Mouse (Mus musculus): Measurements from ENCODE around the gene Ccdc65.
"Not testable (repeated sequence)": the region's sequence is repeated elsewhere in the genome, so short reads cannot be mapped to it uniquely, and the experiment has no call there.

The Ccdc65 gene

DNA sequence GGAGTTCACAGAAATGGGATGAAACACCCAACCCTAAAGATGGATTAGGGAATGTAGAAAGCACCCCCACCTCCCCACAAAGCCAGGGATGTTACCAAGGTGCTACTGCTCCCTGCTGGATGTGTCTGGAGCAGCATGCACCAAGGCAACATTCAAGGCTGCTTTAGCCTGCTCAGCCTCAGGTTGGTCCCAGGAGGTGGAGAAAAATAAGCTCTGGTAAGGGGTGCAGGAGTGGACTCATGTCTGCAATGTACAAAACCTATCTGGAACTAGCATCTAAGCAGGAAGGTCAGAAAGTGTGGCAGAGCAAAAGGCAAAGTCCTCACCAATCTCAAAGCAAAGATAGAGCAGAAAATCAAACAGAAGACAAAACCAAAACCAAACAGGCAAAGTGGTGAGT, 29.9 kb downstream of the Ccdc65 start:
- DNase-seq (ENCODE audit: low spot score): peak; percentile 14

- no peak for DNase-seq (ENCODE audit: low spot score)
These were observed 30.8 kb downstream of the Ccdc65 start for GRCm38 (mm10) chr15:98738796-98739195.

- DNase-seq (ENCODE audit: low spot score): no peak
These were observed 32.2 kb downstream of the Ccdc65 start for GRCm38 (mm10) chr15:98740219-98740618.

DNA sequence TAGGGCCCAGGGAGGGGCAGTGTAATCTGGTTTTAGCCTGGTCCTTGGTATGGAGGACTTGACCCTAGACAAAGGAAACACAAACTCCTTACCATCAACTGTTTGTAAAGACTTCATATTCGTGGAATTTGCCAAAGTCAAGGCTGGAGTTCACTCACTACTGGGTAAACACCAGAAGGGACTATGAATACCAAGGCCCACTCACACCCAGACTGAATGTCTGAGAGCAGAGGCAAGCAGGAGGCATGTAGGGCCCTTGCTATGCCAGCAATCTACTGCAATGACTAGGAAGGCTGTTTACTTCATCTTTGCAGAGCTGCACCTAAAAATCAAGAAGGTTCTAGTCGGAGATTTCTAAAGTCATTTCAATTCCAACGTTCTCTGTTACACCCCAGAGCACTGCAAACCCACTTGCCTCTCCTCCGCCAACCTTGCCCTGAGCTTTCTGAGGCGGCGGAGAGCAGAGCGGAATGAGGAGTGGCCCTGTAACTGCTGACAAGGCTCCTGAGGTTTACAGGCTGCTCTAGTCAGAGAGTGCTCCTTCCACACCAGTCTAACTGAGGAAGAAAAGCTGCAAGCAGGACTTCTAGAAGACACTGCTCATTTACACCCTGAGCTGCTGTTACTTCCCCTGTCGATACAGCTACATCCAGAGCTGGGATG, 34.9 kb downstream of the Ccdc65 start:
- DNase-seq (ENCODE audit: low spot score): no peak

DNA sequence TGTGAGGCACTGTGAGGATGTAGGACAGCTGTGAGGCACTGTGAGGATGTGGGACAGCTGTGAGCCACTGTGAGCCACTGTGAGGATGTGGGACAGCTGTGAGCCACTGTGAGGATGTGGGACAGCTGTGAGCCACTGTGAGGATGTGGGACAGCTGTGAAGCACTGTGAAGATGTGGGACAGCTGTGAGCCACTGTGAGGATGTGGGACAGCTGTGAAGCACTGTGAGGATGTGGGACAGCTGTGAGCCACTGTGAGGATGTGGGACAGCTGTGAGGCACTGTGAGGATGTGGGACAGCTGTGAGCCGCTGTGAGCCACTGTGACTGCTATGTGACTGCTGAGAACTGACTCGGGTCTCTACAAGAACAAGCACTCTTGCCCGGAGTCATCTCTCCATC, 35.9 kb downstream of the Ccdc65 start:
- DNase-seq (ENCODE audit: low spot score): not testable (repeated sequence)

DNA sequence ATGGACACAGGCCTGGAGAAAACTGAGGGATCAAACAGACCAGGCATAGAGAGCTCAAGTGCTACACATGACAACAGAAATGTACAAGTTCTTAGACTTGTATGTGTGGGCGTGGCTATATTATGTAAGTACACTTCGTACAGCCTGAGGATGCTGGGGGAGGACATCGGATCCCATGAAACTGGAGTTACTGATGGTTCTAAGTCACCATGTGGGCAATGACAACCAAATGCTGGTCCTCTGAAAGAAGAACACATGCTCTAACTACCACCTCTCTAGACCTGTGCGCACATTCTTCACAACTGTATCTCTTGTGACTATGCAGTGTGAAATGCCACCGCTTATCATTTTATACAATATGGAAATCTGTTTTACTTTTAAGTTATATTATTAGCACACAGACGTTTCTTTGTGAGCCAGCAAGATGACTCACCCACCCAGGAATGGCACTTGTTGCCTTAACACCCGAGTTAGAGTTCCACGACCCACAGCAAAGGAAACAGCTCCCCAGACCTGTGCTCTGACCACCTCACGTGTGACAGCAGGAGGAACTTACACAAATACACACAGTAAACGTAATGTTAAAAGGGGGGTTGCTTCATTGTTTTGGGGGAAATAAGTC, 38.4 kb downstream of the Ccdc65 start:
- DNase-seq (ENCODE audit: low spot score): no peak

DNA sequence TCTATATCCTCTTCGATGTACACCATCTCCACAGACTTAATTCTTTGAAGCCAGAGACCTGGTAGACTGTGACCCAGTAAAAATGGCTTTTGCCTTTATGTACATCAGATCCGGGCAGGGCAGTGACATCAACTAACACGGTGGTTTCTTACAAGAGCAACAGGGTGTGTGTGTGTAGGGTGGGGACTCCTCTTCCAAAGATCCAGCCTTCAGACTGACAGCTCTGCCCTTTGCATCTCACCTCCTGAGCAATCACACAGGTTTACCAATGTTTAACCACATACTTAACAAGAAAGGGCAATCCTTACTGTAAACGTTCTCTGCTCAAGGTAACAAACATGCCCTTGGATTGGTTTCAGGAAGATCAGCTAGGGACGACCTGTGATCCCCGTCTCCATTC, 39.3 kb downstream of the Ccdc65 start:
- DNase-seq (ENCODE audit: low spot score): no peak

DNA sequence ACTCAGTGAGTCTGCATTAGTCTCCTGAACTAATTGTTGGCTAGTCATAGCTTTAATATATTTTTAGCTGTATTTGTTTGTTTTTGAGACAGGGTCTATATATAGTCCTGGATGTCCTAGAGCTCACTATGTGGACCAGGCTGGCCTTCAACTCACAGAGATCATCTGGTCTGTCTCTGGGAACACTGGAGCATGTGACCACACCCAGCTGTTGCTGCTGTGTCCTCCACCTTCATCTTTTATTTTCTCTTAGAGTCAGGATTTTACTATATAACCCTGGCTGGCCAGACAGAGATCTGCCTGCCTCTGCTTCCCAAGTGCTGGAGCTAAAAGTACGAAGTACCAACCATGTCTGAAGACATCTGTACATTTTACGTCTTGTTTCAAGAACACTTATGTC, 41.1 kb downstream of the Ccdc65 start:
- no peak for DNase-seq (ENCODE audit: low spot score)

DNA sequence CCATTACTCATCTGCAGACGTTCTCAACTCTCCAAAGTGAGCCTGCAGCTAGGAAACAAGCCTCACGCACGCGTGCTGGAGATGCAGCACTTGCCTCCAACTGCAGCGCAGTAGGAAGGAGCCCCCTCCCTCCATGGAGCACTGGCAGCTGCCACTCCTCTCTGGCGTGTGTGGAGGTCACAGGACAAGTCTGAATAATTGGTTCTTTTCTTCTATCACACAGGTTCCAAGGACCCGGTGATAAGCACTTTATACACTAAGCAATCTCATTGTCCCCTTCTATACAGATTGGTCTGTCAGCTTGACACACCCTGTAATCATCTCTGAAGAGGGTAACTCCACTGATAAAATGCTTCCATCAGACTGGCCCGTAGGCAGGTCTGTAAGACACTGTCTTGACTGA, 45.0 kb downstream of the Ccdc65 start:
- no peak for DNase-seq (ENCODE audit: low spot score)

GRCm38 (mm10) chr15:98754125-98754524, 46.1 kb downstream of the Ccdc65 start:
- DNase-seq (ENCODE audit: low spot score): no peak

DNA sequence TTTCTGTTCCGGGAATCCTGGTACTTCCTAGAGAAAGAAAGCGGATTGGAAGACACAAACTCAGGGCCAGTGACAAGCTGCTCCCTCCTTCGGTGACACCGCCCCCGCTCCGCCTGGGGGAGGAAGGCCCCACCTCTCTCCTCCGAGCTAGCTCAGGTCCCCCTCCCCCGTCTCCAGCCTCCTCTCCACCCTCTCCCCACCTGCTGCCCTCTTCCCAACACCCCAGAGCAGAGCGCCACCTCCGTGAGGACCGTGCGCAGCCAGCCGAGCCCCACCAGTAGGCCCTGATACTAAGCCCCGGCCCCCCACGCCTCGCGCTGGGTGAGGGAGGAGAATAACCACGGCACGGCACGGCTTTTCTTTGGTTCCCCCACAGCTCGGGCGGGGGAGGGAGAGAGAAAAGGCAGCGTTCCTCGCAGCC, 54.2 kb downstream of the Ccdc65 start:
- peak; percentile 84 for DNase-seq (ENCODE audit: low spot score)

- peak; percentile 91 for DNase-seq (ENCODE audit: low spot score)
These were observed 54.9 kb downstream of the Ccdc65 start, which contains the start of gene Arf3 for GRCm38 (mm10) chr15:98762670-98763529. Gene Arf3, minus strand, starts transcription at chr15:98763214.

DNA sequence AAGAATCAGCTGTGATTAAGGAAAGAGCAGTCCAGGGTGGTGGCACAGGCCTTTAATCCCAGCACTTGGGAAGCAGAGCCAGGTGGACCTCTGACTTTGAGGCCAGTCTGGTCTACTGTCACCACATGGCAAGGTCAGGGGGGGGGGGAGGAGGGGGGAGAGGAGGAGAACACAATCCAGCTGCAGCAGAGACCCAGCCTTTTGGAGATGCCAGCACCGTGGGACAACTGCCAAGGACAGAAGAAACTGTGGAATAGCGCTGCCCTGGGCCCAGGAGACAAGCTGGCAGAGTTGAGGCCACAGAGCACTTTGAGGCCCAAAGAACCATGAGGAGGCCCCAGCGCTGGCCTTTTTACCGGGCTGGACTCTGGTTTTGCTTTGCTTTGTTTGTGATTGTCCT, 57.9 kb downstream of the Ccdc65 start:
- peak; percentile 48 for DNase-seq (ENCODE audit: low spot score)

GRCm38 (mm10) chr15:98768259-98768658, 60.3 kb downstream of the Ccdc65 start:
- no peak for DNase-seq (ENCODE audit: low spot score)

DNA sequence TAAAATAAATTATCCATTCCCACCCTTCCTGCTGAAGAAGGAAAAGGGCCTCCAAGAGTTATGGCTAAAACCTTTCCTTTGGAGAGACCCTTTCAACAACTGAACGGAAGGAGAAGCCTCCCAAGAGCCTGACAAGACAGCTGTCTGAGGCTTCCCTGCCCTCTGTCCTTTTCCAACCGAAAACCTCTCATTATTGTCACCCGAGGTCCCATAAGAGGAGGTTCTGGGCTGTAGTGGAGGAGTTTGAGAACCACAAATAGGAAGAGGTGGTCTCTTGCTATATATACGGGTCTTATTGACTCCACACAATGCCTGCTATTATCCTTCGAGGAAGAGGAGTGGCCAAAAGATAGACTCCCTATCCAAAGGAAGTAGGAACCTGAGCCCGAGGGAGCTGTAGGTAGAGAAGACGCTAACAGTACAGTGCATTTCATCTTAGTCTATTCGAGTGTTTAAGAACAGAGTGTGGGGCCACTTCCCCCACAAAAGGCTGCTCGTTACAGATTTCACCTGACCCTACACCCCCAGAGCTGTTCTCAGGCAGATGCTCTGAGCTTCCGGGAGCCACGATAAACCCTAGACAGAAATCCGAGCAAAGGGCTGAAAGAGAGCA, 63.9 kb downstream of the Ccdc65 start:
- no peak for DNase-seq (ENCODE audit: low spot score)

DNA sequence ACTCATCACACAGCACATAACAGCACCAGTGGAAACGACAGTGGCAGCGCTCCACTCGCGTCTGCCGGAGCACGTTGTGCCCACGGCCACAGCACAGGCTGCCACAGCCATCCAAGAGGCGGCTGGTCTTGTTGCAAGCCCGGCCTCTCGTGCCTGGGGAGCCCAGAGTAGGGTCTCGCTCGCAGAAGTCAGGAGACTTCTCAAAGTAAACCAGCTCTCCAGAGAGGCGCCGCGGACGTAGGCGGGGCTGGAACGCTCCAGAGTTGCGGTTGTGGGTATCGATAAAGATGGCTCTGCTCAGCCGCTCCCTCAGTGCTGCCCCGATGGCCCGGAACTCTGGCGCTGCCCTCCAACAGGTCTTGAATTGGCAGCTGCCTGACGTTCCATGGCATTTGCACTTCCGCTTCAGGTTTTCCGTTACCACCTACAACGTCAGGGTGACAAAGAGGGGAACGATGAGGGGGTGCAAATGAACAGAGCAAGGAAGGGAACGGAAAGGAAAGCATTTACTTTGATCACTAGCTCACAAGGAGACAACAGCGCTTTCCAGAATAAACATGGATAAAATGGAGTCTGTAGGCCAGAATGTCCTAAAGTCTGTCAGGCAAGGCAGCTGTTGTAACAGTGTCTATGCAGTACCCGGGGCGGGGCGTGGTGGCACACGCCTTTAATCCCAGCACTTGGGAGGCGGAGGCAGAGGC, 64.7 kb downstream of the Ccdc65 start:
- DNase-seq (ENCODE audit: low spot score): no peak
